ENCODE assay signal across 17 mouse cellular contexts in genomic region chr13:94184726-94185456, GRCm38 (mm10).
DNase-seq lines count a peak whose midpoint lies in the region; ATAC-seq and TF ChIP-seq lines count a peak whose summit lies in the region.
"Had no signal": no experiment of that assay in that cellular context is flagged by ENCODE, and none has a peak within 500 bp of the region (broad histone marks: within the 10 kb centered on the region; RNA-seq: fewer than 3 reads in every experiment).

No protein-coding gene starts in this region.

- peak; percentile 45 for ATAC-seq in frontal cortex, adult (ENCODE audit: low TSS enrichment)
- peak; percentile 12 for ATAC-seq in common myeloid progenitor, adult 5-6 weeks (replicated peaks; ENCODE audit: low read depth, poor library complexity, severe bottlenecking)
- ATAC-seq: forebrain, embryonic 14.5 days; hindbrain, postnatal 0 days had no signal

- intact Hi-C loops in left cerebral cortex, adult 2 months (cut with DNase I) = no loop called here

- DNase-seq in frontal cortex, postnatal 10 days (ENCODE audit: low spot score in 2 of 2) = no peak
- peak; percentile 19 for DNase-seq in lung, postnatal 10 days
- DNase-seq in lung, postnatal 14 days = no peak
- peak; percentile 48 for DNase-seq in skeletal muscle tissue, adult 2 months (ENCODE audit: low read depth, low spot score)
- DNase-seq in left cerebral cortex, adult 2 months (ENCODE audit: extremely low spot score in 1 of 2, low spot score in 2 of 2) = no peak
- DNase-seq in spleen, postnatal 36 days (ENCODE audit: low spot score in 2 of 2) = no peak
- DNase-seq: cerebellum, postnatal 10 days; heart, postnatal 14 days; kidney, adult 8-10 months; lung, embryonic 14.5 days; midbrain, embryonic 14.5 days had no signal

- H3K4me3 ChIP-seq in left cerebral cortex, adult 2 months = no peak overlapping the region
- H3K4me3 ChIP-seq: embryonic facial prominence, embryonic 12.5 days; neural tube, embryonic 12.5 days had no signal

- no peak overlapping the region for H3K27ac ChIP-seq in left cerebral cortex, adult 2 months
- H3K27ac ChIP-seq: embryonic facial prominence, embryonic 12.5 days; hindbrain, postnatal 0 days; neural tube, embryonic 12.5 days had no signal

- TF ChIP-seq CTCF in left cerebral cortex, adult 2 months (IDR thresholded peaks at IDR 0.05) = no peak

Comparison
In these comparisons a context has a peak if more than half of its experiments do, and no peak if none do; other contexts are left out.
1. DNase-seq: peak in lung, postnatal 10 days (single experiment) and skeletal muscle tissue, adult 2 months (single experiment); none in frontal cortex, postnatal 10 days (0 of 2), lung, postnatal 14 days (single experiment), left cerebral cortex, adult 2 months (0 of 2) and spleen, postnatal 36 days (0 of 2).